Mouse (Mus musculus): ENCODE data around the gene Tub. TPM values are rescaled to one million over a fixed set of nuclear protein-coding genes. Genes with fewer than 3 reads are reported as not detected.

Tub gene
- total RNA-seq (2021): 10 to 100 TPM; 25.9 to 41.5 TPM
- 13.1 and 26.2 TPM in 2 replicates for polyA plus RNA-seq (2012; rRNA removed)
- long read RNA-seq, full-length matches to known transcripts: 7 of 19 reads
- long read RNA-seq, partial matches to known transcripts: 0 of 19 reads
- long read RNA-seq, other reads (novel, unspliced or antisense): 12 of 19 reads

DNA sequence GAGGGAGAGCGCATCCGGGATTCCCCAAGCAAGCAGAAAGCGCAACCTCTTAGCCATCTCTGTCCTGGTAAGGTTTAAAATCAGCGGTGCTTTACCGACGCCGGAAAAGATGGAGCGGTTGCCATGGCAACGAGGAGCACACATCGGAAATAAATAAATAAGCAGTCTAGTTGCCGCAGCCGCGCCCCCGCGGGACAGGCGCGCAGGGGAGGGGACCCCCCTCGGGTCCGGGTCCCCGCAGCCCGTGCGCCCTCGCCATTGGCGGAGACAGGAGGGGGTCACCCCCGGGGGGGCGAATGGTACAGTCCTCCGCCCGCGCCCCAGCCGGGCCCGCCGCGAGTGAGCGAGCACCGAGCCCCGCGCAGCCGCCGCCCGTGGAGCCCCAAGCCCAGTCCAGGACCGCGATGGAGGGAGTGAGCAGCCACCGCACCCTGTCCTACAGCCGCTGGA lies at the start of gene Tub:
TSS of gene Tub (plus strand) at position 27 of the 450 bp plus-strand sequence.
- peak; percentile 49 for DNase-seq

GRCm38 (mm10) chr7:108903969-108904368 lies 46.2 kb upstream of the Tub start:
- DNase-seq: no peak

DNA sequence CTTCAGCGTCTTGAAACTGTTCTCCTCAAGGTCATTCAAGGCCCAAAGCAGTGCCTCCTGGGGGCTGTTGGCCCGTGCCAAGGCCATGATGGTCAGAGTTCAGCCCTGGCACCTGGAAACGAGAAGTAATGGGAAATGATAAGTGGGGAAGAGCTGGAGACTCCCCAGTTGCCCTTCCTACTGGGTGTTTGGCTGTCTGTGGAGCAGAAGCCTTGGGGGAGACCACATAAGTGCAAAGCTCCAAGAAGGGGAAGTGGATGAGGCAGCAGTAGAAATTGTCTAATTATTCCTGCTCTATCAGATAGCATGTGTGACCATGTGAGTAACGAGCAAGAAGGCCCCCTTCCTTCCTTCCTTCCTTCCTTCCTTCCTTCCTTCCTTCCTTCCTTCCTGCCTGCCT lies 23.1 kb upstream of the Tub start:
- no peak for DNase-seq

DNA sequence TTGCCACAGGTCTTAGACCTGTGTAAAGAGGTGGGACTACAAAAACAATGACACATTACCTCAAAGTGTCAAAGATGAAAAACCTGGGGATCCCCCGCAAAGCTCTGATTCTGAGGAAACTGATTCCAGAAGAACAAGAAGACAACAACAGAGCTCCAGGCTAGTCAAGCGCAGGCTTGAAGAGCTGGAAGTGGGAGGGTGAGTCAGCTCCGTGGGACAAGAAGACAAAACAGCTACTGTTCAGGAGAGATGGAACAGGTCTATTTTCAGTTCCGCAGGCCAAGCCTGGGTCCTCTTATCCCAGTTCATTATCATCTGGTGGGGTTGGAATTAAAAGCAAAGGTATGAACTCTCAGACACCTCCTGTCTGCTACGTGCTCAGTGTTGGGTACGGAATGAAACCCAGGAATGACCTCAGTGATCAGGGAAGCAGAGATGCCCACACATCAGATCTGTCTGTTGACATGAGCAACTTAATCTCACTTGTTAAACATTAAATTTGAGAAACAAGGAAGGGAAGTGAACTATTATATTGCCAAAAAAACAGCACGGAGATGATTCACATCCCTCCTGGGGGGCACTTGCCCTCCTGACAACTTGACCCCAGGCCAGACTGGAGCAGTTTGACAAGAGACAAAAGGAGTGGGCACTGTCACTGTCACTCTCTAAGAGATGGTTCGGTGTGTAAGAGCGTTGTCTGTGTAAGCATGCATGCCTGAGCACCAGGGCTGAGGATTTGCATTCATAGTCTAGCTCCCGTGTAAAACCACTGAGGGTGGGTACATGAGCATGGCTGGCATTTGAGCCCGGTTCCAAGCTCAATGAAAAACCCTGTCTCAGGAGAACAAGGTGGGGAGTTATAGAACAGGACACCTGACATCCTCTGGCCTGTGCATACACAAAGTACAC lies 21.6 kb upstream of the Tub start:
- no peak for DNase-seq

GRCm38 (mm10) chr7:108929726-108930393 lies 20.3 kb upstream of the Tub start, which contains the start of gene Nlrp10:
Gene Nlrp10, minus strand, starts transcription at chr7:108930178.
- DNase-seq: no peak

DNA sequence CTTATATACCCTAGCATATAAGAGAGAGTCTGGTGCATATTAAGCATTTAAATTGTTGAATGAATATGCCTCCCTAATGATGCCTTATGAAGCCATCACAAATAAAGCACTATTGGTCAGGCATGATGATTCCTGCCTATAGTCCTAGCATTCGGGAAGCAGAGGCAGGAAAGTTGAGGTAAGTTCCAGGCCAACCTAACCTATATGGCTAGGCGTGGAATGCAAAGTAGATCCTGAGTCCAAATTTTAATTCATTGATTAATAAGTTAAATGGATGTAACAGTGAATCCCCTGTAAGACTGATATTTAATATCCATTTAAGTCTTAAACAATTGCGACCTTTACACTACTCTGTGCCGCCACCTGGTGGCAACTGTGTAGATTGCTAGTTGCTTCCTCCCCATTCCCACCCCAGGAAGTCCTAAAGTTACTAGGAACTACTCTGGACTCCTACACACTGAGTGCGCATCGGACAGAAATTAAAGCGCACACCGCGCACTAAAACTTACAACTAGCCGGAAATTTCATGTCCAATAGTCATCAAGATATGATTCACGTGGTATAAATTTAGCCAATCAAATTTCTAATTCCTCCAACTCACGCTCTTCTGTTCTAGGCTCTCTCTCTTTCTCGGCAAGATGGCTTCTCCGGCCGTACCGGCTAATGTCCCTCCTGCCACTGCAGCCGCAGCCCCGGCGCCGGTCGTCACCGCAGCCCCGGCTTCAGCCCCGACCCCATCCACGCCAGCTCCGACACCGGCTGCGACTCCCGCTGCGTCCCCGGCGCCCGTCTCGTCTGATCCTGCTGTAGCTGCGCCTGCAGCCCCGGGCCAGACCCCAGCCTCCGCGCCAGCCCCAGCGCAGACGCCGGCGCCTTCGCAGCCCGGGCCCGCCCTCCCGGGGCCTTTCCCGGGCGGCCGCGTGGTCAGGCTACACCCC lies 16.1 kb upstream of the Tub start, which contains the start of gene Eif3f:
TSS of gene Eif3f (plus strand) at position 624 of the 938 bp plus-strand sequence.
- peak; percentile 94 for DNase-seq

- peak; percentile 24 for DNase-seq
Measured at GRCm38 (mm10) chr7:108934836-108935235, 15.3 kb upstream of the Tub start.

DNA sequence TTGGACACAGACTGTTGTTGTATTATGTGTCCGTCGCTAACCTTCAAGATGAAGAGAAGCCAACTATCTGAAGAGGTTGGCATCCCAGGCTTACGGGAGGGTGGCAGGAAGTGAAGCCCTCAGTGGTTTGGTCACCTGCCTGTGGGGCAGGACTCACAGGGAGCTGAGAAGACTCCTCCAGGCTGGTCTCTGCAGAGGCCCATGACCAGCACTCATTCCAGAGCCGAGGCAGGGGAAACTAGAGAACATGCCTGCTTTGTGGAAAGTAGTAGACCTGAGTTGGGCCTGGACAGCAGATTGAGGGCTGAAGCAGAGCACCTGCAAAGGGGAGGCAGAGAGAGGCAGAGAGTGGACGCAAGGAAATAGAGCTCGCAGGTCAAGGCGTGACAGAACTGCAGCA lies 14.7 kb upstream of the Tub start:
- no peak for DNase-seq

GRCm38 (mm10) chr7:108936591-108936990 lies 13.5 kb upstream of the Tub start:
- no peak for DNase-seq

- DNase-seq: no peak
Measured at GRCm38 (mm10) chr7:108941466-108941865, 8.7 kb upstream of the Tub start.

DNA sequence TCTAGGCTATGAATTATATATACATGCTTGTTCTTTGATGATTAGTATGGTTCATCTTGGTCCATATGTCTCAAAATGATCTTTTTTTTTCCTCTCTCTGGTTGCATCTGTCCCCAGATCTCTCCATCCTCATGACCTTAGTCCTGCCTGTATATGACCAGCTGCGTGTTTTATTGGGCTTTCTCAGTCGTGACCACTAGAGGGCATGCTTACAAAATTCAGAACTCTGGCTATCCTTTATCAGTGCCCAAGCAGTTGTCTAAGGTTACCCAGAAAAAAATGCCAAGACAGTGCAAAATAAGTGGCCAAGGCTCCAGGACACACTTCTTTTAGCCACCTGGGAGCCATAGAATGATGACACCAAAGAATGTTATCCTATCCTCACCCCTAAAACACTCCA lies 6.1 kb upstream of the Tub start:
- DNase-seq: peak; percentile 32

DNA sequence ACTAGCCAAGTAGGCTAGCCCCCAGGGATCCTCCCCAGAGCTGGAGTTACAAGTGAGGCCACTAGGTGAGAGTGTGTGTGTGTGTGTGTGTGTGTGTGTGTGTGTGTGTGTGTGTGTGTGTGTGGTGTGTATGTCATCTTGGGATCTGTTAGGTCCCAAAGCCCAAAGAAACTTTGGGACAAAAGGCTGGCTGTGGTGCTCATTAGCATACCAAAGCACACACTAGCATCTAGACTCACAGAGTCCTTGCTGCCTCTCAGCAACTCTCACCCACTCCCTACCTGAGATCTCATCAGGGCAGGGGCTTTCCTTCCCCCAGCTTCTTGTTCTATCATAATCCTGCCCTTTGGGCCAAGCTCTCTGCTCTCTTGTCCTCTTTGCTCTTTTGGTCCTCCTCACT lies 1.5 kb upstream of the Tub start:
- no peak for DNase-seq

DNA sequence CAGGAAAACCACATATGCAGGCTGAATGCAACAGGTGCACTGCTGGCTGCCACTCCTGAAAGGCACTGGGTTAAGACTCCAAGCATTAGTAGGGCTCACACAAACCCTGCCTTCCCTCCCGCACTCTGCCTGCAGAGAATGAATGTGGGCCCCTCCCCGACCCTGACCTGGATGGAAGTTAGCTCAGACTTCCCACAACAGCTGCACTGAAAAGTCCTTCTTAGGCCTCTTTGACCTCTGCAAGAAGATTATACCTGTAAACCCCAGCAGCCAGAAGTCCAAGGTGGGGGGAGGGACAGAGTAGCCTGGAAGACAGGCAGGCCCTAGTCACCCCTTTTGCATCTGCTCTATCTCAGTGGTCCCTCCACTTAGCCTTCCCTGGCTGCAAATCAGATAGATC lies 837 bp upstream of the Tub start:
- no peak for DNase-seq

DNA sequence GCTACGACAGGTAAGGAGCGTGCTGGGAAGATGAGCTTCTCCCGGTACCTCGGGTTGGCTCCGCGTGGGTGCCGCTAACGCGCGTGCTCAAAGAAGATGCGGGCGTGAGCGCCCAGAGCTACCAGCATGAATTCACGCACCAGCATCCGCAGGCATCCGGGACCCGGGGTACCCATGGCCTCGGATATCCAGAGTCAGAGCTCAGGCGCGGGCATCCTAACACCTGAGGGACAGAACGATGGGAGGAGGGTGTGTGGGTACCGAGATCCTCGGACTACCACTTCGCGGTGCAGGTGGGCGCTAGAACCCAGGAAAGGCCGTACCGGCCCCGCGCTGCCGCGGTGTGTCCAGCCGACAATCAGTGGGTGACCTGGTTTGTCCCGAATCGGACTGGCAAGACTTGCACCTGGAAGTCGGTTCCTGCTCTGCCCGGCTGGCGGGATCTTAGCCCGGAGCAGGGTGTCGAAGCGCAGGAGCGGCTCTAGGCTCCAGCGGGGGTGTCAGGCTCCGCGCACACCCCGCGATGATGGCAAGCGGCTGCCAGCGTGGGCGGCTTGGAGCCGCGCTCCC lies 709 bp downstream of the Tub start:
- DNase-seq: peak; percentile 30

- DNase-seq: no peak
Measured at GRCm38 (mm10) chr7:108952801-108953200, 2.7 kb downstream of the Tub start.

DNA sequence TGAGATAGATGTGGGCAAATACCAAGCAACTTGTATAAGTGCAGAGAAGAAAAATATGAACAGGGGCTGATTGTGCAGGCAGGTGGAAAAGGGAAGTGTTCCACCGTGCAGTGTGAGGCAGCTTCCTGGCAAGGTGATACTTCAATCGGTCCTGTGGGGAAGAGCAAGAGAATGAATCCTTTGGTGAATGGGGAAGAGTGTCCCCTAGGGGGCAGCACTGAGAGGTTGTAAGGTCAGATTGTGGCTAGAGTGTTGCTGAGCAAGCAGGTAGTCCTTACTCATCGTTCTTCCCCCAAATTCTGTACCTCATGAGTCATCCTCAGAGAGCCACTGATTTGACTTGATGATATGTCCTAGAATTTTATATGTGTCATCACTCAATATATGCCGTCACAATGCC lies 4.0 kb downstream of the Tub start:
- DNase-seq: peak; percentile 57

- DNase-seq: no peak
Measured at GRCm38 (mm10) chr7:108957734-108958133, 7.6 kb downstream of the Tub start.

GRCm38 (mm10) chr7:108965968-108966367 lies 15.8 kb downstream of the Tub start:
- DNase-seq: no peak

GRCm38 (mm10) chr7:108966742-108967362 lies 16.7 kb downstream of the Tub start:
- peak; percentile 66 for DNase-seq

- peak; percentile 60 for DNase-seq
Measured at GRCm38 (mm10) chr7:108968201-108968600, 18.1 kb downstream of the Tub start.

GRCm38 (mm10) chr7:108972273-108972672 lies 22.1 kb downstream of the Tub start:
- peak; percentile 48 for DNase-seq
